In genomic region chr4:102582165-102582749, GRCm38 (mm10) we compare ENCODE assay signal across 23 mouse cellular contexts.
"Had no signal": no experiment of that assay in that cellular context is flagged by ENCODE, and none has a peak within 500 bp of the region (broad histone marks: within the 10 kb centered on the region; RNA-seq: fewer than 3 reads in every experiment).

No protein-coding gene starts in this region.

- H3K27me3 ChIP-seq: limb, embryonic 12.5 days; limb, embryonic 15.5 days; lung, embryonic 15.5 days; megakaryocyte, embryonic 14.5 days; neural tube, embryonic 12.5 days; neural tube, embryonic 15.5 days had no signal

- DNase-seq: kidney, adult 18-20 months; kidney, adult 9 months; kidney, postnatal 14 days; kidney, postnatal 4 days; liver, postnatal 0 days; lung, postnatal 36 days; midbrain, embryonic 14.5 days; right cerebral cortex, adult 18-20 months; right cerebral cortex, postnatal 14 days; right cerebral cortex, postnatal 4 days; thymus, adult 2 months; thymus, postnatal 14 days; thymus, postnatal 4 days had no signal

- H3K4me2 ChIP-seq: limb, embryonic 12.5 days; limb, embryonic 15.5 days; liver, embryonic 11.5 days; lung, embryonic 15.5 days; neural tube, embryonic 12.5 days; neural tube, embryonic 15.5 days had no signal

- H3K27ac ChIP-seq: limb, embryonic 12.5 days; limb, embryonic 15.5 days; liver, embryonic 14.5 days; lung, embryonic 15.5 days; midbrain, embryonic 10.5 days; neural tube, embryonic 12.5 days; neural tube, embryonic 15.5 days; stomach, postnatal 0 days had no signal

- H3K9me3 ChIP-seq: limb, embryonic 12.5 days; limb, embryonic 15.5 days; lung, embryonic 15.5 days; megakaryocyte, embryonic 14.5 days; midbrain, embryonic 10.5 days; neural tube, embryonic 12.5 days; neural tube, embryonic 15.5 days had no signal

- ATAC-seq: liver, postnatal 0 days had no signal

- H3K36me3 ChIP-seq: limb, embryonic 12.5 days; limb, embryonic 15.5 days; lung, embryonic 15.5 days; midbrain, embryonic 10.5 days; neural tube, embryonic 12.5 days; neural tube, embryonic 15.5 days had no signal

- H3K9ac ChIP-seq: limb, embryonic 12.5 days; limb, embryonic 15.5 days; liver, embryonic 14.5 days; liver, postnatal 0 days; lung, embryonic 15.5 days; neural tube, embryonic 12.5 days; neural tube, embryonic 15.5 days had no signal

- H3K4me3 ChIP-seq: limb, embryonic 12.5 days; limb, embryonic 15.5 days; lung, embryonic 15.5 days; megakaryocyte, embryonic 14.5 days; midbrain, embryonic 10.5 days; neural tube, embryonic 12.5 days; neural tube, embryonic 15.5 days had no signal
